Mouse (Mus musculus) thymus, adult 2 months (tissue): ENCODE data around the gene Ak7.

Experiments used
- CTCF ChIP-seq: fragments of 200-500 bp; IDR thresholded peaks from 2 replicates; pipeline ENCODE4 v1.5.1; 2012; ENCODE audit warnings: mild to moderate bottlenecking, control low read depth, low read length, moderate library complexity, borderline replicate concordance; ENCODE audit not compliant: control insufficient read depth, poor library complexity, insufficient read depth; ENCODE audit errors: extremely low read depth
- POLR2A ChIP-seq: fragments of 200-500 bp; IDR thresholded peaks from 2 replicates; pipeline ENCODE4 v1.6.1; 2012; ENCODE audit warnings: mild to moderate bottlenecking, low read length, control low read depth, moderate library complexity; ENCODE audit not compliant: control insufficient read depth, poor library complexity, insufficient read depth; ENCODE audit errors: extremely low read depth

DNA sequence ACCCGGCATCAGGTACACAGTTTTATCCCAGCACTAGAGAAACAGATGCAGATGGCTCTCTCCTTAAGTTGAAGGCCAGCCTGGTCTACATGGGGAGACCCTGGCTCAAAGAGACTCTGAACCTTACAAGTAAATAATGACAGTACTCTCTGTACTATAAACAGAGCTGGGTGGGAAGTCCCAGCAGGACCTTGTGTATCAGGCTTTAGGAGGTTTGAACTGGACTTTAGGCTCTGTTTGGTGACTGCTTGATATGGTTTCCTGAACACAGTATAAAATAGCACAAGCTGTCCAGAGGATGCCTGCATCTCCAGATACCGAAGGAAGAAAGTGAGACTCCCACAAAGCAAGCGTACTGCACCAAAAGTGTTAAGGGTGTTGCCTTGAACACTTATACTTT lies 19.0 kb upstream of the Ak7 start:
- TF ChIP-seq CTCF: no peak
- no peak for TF ChIP-seq POLR2A
